Mouse (Mus musculus) embryonic fibroblast, embryonic 13.5 days (primary cell): Measurements from ENCODE around the gene Larp1b.

Source experiments
- CTCF ChIP-seq: IDR thresholded peaks from 2 replicates; pipeline ENCODE4 v1.5.1; 2011; ENCODE audit warnings: mild to moderate bottlenecking, control low read depth, low read length, moderate library complexity, borderline replicate concordance; ENCODE audit not compliant: insufficient read depth
- POLR2A ChIP-seq: IDR thresholded peaks from 2 replicates; pipeline ENCODE4 v1.6.1; 2011; ENCODE audit warnings: low read depth, mild to moderate bottlenecking, control low read depth, low read length, moderate library complexity

DNA sequence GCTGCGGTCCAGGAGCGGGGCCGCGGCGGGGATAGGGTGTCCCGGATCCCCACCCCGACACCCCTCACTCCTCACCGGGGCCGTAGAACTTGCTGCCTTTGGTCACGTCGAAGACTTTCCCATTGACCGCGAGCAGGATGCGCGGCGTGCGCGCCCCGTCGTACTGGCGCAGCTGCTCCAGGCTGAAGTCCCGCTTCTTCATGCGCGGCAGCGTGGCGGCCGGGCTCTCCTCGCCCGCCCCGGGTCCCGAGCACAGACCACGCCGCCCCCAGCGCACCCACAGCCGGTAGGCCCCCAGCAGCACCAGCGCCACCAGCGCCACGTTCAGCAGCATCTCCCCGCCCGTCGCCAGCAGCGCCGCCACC, 132.9 kb downstream of the Larp1b start:
- TF ChIP-seq POLR2A (no peak), CTCF (no peak)
